In genomic region chr1:193315705-193316357, GRCm38 (mm10) we compare ENCODE assay signal across 9 mouse cellular contexts. TPM values are rescaled to one million over a fixed set of nuclear protein-coding genes. Genes with fewer than 3 reads are reported as not detected.
DNase-seq lines count a peak whose midpoint lies in the region; ATAC-seq and TF ChIP-seq lines count a peak whose summit lies in the region.
"Had no signal": no experiment of that assay in that cellular context is flagged by ENCODE, and none has a peak within 500 bp of the region (broad histone marks: within the 10 kb centered on the region; RNA-seq: fewer than 3 reads in every experiment).

No protein-coding gene starts in this region.

- H3K9ac ChIP-seq in lung, postnatal 0 days (replicated peaks; ENCODE audit: low read depth): no peak overlapping the region

- peak; percentile 51 to 58 for DNase-seq in layer of hippocampus, postnatal 10 days (ENCODE audit: low spot score in 2 of 2)
- DNase-seq in layer of hippocampus, postnatal 25 days (ENCODE audit: extremely low spot score in 1 of 2, low spot score in 1 of 2): no peak
- peak; percentile 89 for DNase-seq in gastrocnemius, postnatal 25 days
- peak; percentile 65 for DNase-seq in kidney, adult 18-20 months
- DNase-seq in lung, postnatal 0 days (ENCODE audit: low spot score): peak; percentile 91
- peak; percentile 74 to 87 for DNase-seq in urinary bladder, postnatal 4 days (ENCODE audit: low spot score in 2 of 2)
- no peak for DNase-seq in thymus, adult 18-20 months

- no peaks in the 10 kb centered on the region for H3K9me3 ChIP-seq in lung, postnatal 0 days (ENCODE audit: low read length)

- peak overlapping the region; percentile 99 for H3K27ac ChIP-seq in brown adipose tissue, adult 24 weeks (replicated peaks; ENCODE audit: low read depth, low read length)
- peak overlapping the region; percentile 82 for H3K27ac ChIP-seq in lung, postnatal 0 days (ENCODE audit: low read length)

- no peak overlapping the region for H3K4me3 ChIP-seq in brown adipose tissue, adult 24 weeks (ENCODE audit: insufficient read depth, low read depth, low read length)
- no peak overlapping the region for H3K4me3 ChIP-seq in lung, postnatal 0 days (ENCODE audit: low read depth, low read length)

- TF ChIP-seq EP300 in lung, postnatal 0 days (IDR thresholded peaks at IDR 0.05): peak; percentile 69

- peak; percentile 73 for ATAC-seq in lung, postnatal 0 days

- no peak overlapping the region for H3K4me2 ChIP-seq in lung, postnatal 0 days (replicated peaks; ENCODE audit: low read depth, low read length)

- H3K27me3 ChIP-seq in lung, postnatal 0 days (replicated peaks; ENCODE audit: insufficient read depth, low read length): no peaks in the 10 kb centered on the region

- H3K4me1 ChIP-seq in brown adipose tissue, adult 24 weeks (ENCODE audit: control insufficient read depth, insufficient read depth, insufficient read length, low read length): peaks cover 11% of the 10 kb centered on the region; the same call in 1 of the 2 replicates
- H3K4me1 ChIP-seq in lung, postnatal 0 days (ENCODE audit: insufficient read depth, low read depth, low read length): peaks cover 3% of the 10 kb centered on the region; the same call in 1 of the 2 replicates

- TF ChIP-seq CTCF in lung, postnatal 0 days (IDR thresholded peaks at IDR 0.05): no peak

- WGBS in lung, postnatal 0 days: 50% methylated on average over 5 of the region's 5 CpGs

- H3K36me3 ChIP-seq in lung, postnatal 0 days (ENCODE audit: insufficient read depth, low read length): no peaks in the 10 kb centered on the region

RNA-seq across cellular contexts. Expression of gene G0s2, which starts 42.8 kb away (rescaled TPM):
- 1 to 10 TPM; 6.7 to 9.3 TPM for total RNA-seq in layer of hippocampus, postnatal 10 days (2021)
- total RNA-seq in layer of hippocampus, postnatal 25 days (2021): 10 to 100 TPM in 1 of 2 experiments, 1 to 10 TPM in 1; 9.3 to 11.2 TPM
- 473 and 1,174 TPM in 2 replicates for polyA plus RNA-seq in brown adipose tissue, adult 24 weeks (2012; ENCODE audit: insufficient read depth, insufficient read length, missing spikeins)
- 10 to 100 TPM; 14.8 to 47.8 TPM for total RNA-seq in gastrocnemius, postnatal 25 days (2021)
- polyA plus RNA-seq in lung, postnatal 0 days (2015; fragmentation: Nextera tagmentation; extraction: Ambion mirVana): 185 and 216 TPM in 2 replicates
- total RNA-seq: MEL had no signal

RNA-seq across cellular contexts. Expression of gene Hsd11b1, which starts 52.0 kb away (rescaled TPM):
- total RNA-seq in layer of hippocampus, postnatal 10 days (2021): 10 to 100 TPM; 31.5 to 35.3 TPM
- total RNA-seq in layer of hippocampus, postnatal 25 days (2021): 10 to 100 TPM; 47.4 to 53.4 TPM
- 219 and 423 TPM in 2 replicates for polyA plus RNA-seq in brown adipose tissue, adult 24 weeks (2012; ENCODE audit: insufficient read depth, insufficient read length, missing spikeins)
- total RNA-seq in gastrocnemius, postnatal 25 days (2021): 1 to 10 TPM; 6.3 to 7.9 TPM
- 184 and 200 TPM in 2 replicates for polyA plus RNA-seq in lung, postnatal 0 days (2015; fragmentation: Nextera tagmentation; extraction: Ambion mirVana)
- total RNA-seq: MEL had no signal

RNA-seq across cellular contexts. Expression of gene Camk1g, which starts 54.3 kb away (rescaled TPM):
- total RNA-seq in layer of hippocampus, postnatal 10 days (2021): 10 to 100 TPM; 39.3 to 40.3 TPM
- total RNA-seq in layer of hippocampus, postnatal 25 days (2021): 10 to 100 TPM; 26.5 to 27.5 TPM
- not detected in 2 replicates for polyA plus RNA-seq in brown adipose tissue, adult 24 weeks (2012; ENCODE audit: insufficient read depth, insufficient read length, missing spikeins)
- total RNA-seq in gastrocnemius, postnatal 25 days (2021): under 1 TPM in 1 of 2 experiments, not detected in 1; 0.18 TPM
- polyA plus RNA-seq in lung, postnatal 0 days (2015; fragmentation: Nextera tagmentation; extraction: Ambion mirVana): 14.4 and 15.9 TPM in 2 replicates
- total RNA-seq: MEL had no signal

Comparison
In these comparisons a context has a peak if more than half of its experiments do, and no peak if none do; other contexts are left out.
1. DNase-seq: peak in layer of hippocampus, postnatal 10 days (2 of 2), gastrocnemius, postnatal 25 days (single experiment), kidney, adult 18-20 months (single experiment), lung, postnatal 0 days (single experiment) and urinary bladder, postnatal 4 days (2 of 2); none in layer of hippocampus, postnatal 25 days (0 of 2) and thymus, adult 18-20 months (0 of 2).
2. RNA of gene Camk1g, which starts 54.3 kb away (total RNA-seq): 39.3 to 40.3 TPM in layer of hippocampus, postnatal 10 days and 26.5 to 27.5 TPM in layer of hippocampus, postnatal 25 days; 0.18 TPM in gastrocnemius, postnatal 25 days; every median in the first group is over 10 times any median in the second.